Mouse (Mus musculus) thymus, adult 2 months (tissue): ENCODE results near the gene Polr3gl.

ENCODE experiments used
- CTCF ChIP-seq: fragments of 200-500 bp; IDR thresholded peaks from 2 replicates; pipeline ENCODE4 v1.5.1; 2012; ENCODE audit warnings: mild to moderate bottlenecking, control low read depth, low read length, moderate library complexity, borderline replicate concordance; ENCODE audit not compliant: control insufficient read depth, poor library complexity, insufficient read depth; ENCODE audit errors: extremely low read depth
- POLR2A ChIP-seq: fragments of 200-500 bp; IDR thresholded peaks from 2 replicates; pipeline ENCODE4 v1.6.1; 2012; ENCODE audit warnings: mild to moderate bottlenecking, low read length, control low read depth, moderate library complexity; ENCODE audit not compliant: control insufficient read depth, poor library complexity, insufficient read depth; ENCODE audit errors: extremely low read depth

GRCm38 (mm10) chr3:96570643-96571042, 23.3 kb downstream of the Polr3gl start:
- TF ChIP-seq CTCF (no peak), POLR2A (no peak)
